Mouse (Mus musculus) adrenal gland, adult 8-10 months (tissue): ENCODE measurements around the gene Pus3. TPM values are rescaled to one million over a fixed set of nuclear protein-coding genes. Genes with fewer than 3 reads are reported as not detected.

Source experiments
- total RNA-seq, 4 experiments: library from RNA; stranded (reverse); gene quantifications; 2 replicates each; pipeline ENCODE4 v1.2.4; 2022

The Pus3 gene
- total RNA-seq, 4 experiments from 2014 or later = 12.5 to 15.0 (median 14.5) TPM

Other genes starting within 250 kb of the Pus3 start
- gene Cdon, start 137.5 kb upstream of the Pus3 start, total RNA-seq = 10 to 100 TPM; 11.2 to 15.8 (median 12.5) TPM
- not detected for gene Gm1113, start 40.3 kb upstream of the Pus3 start, total RNA-seq
- 1 to 10 TPM; 1.2 to 2.0 (median 1.3) TPM for gene Ddx25, start 67 bp upstream of the Pus3 start, total RNA-seq
- gene Pate2, start 11.7 kb downstream of the Pus3 start, total RNA-seq = under 1 TPM in 3 of 4 experiments, not detected in 1; 0.17 to 0.46 (median 0.30) TPM
- 1 to 10 TPM; 4.2 to 4.8 (median 4.6) TPM for gene Hyls1, start 11.8 kb downstream of the Pus3 start, total RNA-seq
- gene Pate4, start 53.3 kb downstream of the Pus3 start, total RNA-seq = not detected
- gene Pate3, start 89.6 kb downstream of the Pus3 start, total RNA-seq = not detected
- gene Pate1, start 128.8 kb downstream of the Pus3 start, total RNA-seq = not detected
- not detected for gene Gm17677, start 182.5 kb downstream of the Pus3 start, total RNA-seq
- gene Gm17727, start 219.5 kb downstream of the Pus3 start, total RNA-seq = not detected
- not detected for gene Gm27235, start 231.5 kb downstream of the Pus3 start, total RNA-seq
- gene D730048I06Rik, start 231.5 kb downstream of the Pus3 start, total RNA-seq = not detected